Mouse (Mus musculus) frontal cortex, adult 2 months (tissue): ENCODE data around the gene Grid2. TPM values are rescaled to one million over a fixed set of nuclear protein-coding genes. Genes with fewer than 3 reads are reported as not detected.

ENCODE experiments used
- DNase-seq, 2 experiments: peaks; one replicate each; pipeline ENCODE4 v3.0.0; 2022; ENCODE audit warnings: low spot score in 1 of 2; ENCODE audit errors: extremely low spot score in 1 of 2
- polyA plus RNA-seq: library from polyadenylated mRNA; depleted of rRNA; stranded (reverse); fragments of >200 nt; gene quantifications from 2 replicates; pipeline ENCODE4 v1.2.3, GENCODE M21; 2012

Gene Grid2
- polyA plus RNA-seq, 1 experiment: 9.1 TPM

DNA sequence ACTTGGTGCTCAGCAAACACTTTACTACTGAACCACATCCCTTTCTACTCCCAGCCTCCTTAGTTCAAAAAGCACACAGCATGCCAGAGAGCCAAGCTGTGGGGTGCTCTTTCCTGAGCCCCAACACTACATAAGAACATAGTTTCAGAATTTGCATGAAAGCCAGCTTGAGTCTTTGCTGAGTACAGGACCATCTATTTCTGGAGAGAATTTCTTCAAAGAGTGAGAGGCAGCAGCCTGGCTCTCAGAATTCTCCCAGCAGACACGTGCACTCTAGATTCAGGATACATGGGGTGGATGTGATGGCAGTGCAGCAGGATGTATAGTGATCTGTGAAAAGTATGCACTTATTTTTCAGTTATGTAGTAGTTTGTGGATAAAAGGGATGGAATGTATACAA is 1038.1 kb downstream of the Grid2 start:
- no peak for DNase-seq

DNA sequence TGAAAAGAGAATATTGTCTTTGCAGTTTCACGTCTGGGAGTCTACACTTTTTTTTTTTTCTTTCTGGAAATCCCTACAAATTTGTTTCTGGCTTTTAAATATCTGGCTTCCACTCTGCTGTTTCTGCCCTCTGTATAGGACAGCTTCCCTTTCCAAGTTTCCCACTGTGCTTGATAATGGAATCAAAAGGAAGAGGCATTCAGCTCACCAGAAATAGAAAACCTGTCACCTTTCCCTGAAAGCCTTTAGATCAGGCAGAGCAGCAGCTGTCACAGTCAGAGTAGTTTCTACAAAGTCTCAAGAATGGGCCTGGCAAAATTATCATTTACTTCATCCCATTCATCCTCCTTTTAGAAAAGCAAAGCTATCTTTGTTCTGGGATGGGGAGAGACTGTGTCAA is 1042.0 kb downstream of the Grid2 start:
- DNase-seq: no peak

DNA sequence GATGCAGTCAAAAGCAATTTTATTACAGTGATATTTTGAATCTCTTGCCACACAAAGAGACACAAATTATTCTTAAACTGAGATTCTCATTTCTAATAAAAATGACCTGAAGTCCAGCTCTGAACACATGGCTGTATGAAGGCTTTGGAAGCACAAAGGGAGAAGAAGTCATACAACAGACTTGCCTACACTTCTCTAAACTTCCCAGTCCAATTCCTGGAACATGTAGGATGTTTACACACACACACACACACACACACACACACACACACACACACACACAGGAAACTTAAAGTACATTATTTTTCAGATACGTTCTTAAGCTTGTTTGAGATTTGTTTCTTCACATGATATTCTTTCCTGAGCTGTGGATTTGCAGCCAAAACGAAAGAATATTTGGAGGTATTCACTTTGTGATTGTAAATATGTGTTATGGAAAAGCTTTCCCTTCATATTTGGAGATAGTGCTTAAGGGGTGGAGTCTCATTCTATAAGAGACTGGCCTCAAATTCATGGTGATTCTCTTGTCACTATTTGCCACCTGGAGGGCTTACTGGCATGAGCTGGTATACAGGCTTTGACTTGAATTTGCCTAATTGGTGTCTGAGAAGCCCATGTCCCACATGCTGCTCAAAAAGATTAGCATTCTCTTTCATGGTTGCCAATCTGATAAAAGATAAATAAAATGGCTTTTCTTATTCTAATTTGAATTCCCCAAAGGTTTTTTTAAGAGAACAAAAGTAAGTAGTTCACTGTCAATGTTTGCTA is 1049.2 kb downstream of the Grid2 start:
- no peak for DNase-seq

DNA sequence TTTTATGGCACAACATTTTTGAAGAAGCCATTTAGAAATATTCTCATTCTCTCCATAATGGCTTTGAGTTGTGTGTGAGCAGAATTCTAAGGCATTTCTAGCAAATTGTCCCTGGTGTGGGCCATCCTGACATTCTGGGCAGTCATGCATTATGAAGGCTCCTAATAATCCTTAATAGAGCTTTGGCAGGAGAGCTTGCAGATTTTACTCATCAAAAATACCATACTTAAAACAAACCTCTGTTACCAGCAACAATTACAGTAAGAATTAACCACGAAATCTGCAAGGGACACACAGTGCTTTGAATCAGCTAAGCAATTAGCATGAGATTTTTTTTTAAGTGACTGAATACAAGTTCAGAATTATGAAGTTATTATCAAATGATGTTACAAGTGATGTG is 1053.0 kb downstream of the Grid2 start:
- DNase-seq: no peak

DNA sequence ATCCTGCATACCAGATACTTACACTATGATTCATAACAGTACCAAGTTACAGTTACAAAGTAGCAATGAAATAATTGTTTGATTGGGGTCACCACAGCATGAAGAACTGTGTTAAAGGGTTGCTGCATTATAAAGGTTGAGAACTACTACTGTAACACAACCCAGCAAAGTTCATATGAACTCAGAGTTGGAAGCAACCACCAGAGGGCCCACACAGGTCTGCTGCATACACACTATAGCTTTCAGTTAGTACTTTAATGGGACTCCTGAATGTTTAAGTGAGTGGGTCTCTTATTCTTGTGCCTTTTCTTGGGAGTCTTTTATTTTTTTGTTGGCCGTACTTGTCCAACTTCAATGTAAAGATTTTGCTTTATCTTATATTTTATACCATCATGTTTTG is 1057.5 kb downstream of the Grid2 start:
- DNase-seq: no peak

DNA sequence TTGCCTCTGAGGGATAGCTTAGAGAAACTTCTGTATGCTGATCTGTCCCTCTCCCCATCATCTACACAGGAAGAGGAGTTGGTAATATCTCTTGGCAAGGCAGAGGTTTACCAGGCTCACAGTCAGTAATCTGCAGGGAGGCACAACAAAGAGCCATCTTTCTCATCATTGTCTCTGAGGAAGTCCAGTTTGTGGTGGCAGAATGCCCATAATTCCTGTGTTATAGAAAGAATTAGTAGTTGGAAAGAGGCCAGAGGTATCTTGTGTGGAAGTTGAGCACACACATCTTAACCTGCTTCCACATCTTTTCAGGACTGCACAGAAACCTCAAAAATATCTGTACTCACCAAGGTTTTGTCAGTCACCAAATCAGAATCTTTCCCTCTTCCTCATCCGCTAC is 1071.3 kb downstream of the Grid2 start:
- no peak for DNase-seq

DNA sequence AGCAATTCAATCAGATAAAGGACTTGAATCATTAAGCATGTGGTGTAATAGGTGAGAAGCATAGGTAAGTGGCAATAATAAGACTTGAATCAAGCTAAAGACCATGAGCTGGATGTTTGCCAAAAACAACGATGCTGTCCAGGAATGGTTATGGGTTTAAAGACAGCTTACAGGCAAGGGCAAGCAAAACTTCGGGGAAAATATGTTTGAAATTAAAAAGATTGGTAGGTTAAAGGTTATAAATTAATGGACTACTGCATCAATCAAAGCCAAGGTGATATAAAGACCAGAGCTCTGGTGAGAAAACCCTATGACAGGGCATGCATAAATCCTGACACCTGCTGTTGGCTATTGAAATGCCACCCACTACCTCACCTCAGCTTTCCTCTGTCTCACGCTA is 1072.2 kb downstream of the Grid2 start:
- DNase-seq: no peak

DNA sequence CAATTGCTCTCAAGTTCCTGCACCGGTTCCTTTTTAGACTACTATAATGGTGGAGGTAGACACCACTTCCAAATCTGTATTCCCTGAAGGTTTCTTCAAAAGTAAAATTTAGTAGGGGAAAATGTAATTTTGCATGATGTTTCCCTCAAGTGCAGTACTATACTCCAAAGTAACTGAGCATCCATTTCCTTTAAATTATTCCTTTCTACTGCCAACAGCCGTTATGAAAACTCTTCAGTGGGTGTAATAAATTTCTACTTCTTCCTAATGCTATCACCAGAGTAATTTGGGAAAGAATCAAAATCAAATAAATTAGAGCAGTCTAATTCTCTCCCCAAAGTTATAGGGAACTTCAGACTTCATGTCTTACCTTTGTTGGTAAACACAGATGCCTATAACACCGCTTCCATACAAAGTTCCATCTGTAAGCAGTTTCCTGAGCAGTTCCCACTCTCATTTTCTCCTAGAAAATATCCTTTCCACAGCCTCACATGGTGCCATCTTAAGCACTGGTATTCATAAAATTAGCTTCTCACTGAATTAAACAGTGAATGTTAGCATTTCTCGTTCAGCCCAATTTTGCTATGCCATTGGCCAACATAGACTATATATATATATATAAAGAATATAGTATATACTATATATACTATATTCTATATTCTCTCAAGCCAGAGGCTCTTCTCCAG is 1142.9 kb downstream of the Grid2 start:
- peak in 1 of 2 experiments; percentile 23 for DNase-seq

DNA sequence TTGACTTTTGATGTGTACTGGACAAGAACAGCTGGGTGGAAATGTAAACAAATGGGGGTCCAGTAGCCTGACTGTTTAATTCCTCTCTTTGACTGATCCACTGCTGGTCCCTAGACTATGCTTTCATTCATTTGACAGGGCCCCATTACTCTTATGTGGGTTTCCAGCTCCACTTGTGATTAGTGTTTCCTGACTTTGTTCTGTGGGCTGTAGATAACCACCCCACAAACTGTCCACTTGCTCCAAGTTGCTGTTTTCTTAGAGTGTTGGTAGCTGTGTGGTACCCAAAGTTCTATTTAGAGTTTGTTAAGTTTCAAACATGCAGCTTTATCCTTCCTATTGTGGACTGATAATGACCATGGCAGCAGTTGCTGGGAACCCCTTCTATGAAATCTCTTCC is 1172.0 kb downstream of the Grid2 start:
- no peak for DNase-seq

DNA sequence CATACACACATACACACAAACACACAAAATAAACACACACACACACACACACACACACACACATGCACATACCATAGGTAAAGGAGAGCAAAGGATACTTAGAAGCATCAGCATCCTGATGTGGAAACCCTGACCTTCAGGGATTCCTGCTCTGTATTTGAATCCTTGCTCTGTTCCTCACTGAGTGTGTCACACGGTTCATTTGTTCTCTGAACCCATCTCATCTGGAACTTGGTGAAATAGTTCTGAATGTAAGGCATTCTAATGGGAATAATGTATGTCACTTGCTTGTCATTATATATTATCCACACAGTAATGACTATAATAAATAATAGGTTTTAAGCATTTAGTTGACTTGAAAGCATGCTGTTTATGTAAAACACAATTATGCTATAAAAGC is 1173.2 kb downstream of the Grid2 start:
- no peak for DNase-seq

DNA sequence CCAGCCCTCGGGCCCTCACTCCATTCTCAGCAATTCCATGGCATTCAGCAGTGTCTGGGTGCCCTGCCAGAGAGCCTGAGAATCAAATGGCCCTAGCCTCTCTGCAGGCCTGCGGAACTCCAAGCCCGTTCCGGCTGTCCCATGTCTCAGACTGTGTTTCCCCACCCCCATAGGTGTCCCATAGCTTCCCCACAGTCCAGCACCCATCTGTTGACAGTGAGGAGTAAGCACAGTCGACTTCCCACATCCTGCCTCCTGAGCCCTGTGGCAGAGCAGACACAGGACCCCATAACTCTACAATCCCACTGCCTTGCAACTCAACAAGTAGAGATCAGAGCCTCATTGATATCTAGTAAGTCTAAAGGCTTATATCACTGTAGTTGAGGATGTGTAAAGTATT is 1192.5 kb downstream of the Grid2 start:
- no peak for DNase-seq

DNA sequence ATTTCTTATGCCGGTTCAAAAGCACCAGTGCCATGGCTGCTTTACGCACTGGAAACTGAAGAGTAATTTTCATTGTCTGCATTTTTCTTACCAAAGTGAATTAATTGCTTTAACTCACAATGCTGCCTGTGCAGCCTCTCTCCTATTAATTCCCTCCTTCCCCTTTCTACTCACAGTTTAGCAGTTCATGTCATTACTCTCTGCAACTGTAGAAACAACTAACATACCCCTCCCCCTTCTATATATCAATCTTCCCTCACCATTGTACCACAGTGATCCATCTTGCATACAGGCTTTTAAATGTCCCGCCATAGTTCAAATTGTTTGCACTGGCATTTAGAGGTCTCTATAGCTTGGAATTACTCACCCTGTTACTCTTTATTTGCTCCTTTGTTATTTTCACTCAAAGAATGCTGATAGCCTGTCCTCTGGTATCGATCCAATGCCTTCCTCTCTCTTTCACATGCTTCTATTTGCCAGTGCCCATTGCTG is 1193.2 kb downstream of the Grid2 start:
- DNase-seq: no peak

DNA sequence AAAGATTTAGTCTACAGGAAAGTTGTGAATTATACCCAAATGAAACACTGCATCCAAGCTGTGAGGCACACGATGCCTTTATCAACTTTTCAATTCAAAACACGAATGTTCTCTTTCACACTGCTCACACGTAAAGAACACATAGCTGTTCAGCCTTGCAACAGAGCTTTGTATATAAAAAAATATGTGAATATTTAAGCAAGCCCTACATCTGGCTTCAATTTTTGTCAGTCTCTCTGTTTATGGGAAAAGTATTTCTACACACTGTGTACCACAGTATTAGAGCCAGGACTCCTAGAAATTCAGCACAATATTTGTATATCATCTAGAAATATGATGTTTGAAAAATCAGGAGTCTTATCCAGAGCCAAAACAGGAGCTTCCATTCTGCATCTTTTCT is 1195.1 kb downstream of the Grid2 start:
- DNase-seq: no peak

DNA sequence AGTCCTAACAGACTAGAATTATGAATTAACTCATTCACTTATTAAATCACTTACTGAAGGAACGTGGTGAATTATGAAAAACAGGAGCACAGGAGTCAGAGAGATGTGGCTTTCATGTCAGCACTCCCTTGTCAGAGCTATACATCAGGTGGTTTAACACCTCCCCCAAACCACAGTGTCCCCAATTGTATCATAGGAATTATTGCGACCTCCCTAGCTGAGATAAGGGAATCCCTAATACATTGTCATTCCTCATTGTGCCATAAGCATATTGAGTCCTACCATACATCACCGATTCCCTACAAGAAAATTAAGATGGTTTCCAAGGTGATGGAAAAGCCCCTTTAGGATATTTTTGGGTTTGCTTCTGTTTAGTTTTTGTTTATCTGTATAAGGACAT is 1224.2 kb downstream of the Grid2 start:
- DNase-seq: no peak

DNA sequence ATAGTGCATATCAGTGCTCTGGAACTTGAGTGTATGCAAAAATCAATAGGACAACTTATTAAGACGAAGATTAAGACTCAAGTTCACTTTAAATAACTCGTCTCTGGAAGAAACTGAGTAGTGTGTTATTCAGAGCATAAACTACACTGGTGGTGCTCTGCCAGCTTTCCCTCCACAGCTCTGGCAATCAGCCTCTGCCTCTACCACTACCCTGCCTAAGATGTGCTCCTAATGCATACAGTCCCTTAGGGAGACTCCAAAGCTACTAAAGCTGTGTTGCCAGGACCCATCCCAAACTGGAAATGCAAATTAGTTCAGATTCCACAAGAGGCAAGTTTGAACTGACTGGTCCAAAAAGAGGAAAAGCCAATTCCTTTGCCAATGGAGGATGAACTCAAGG is 1224.9 kb downstream of the Grid2 start:
- no peak for DNase-seq

DNA sequence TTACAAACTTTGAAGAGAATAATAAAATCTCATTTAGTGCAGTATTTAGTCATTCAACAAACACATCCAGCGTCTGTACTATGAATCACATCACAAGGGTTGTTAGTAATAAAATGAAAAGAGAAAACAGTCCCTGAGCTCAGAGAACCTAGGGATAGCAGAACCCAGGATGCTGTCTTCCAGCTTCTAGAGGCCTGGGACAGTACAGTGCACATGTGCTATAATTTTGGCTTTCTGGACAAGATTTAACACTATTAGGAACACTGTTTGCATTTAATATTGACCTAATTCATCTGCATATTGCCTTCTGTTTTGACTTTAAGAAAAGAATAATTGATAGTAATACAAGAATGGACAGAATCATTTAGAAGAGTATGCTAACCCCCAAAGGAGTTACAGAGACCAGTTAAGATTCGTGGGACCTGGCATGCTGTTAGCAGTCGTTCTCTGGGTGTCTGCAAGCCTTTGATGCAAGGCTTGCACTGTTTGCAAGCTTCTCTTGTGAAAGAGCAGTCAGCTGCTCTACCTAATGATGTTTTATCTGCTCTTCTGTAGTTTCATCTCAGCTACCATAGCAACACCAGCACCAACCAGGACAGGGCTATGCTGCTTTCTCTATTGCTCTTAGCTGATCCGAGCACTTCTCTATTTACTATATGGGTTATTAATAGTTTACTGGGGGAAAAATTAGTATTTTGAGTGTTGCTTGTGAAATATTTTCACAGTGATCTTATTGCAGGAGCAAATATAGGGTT is 1234.8 kb downstream of the Grid2 start:
- DNase-seq: no peak

DNA sequence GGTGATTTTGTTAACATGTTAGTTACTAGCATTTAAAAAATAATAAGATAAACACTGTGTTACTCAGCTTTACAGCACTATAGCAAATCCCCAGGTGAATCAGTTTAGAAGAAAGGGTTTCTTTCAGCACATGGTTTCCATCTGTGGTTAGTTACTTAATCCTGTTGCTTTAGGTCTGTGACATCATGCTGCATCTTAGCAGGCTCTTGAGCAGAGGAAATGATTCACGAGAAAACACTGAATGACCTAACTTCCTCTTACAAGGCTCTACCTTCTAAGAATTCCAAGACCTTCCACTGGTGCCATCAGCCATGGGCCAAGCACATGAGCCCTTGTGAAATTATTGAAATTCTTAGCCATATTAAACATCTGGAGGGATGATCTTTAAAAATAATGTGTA is 1248.7 kb downstream of the Grid2 start:
- DNase-seq: no peak

DNA sequence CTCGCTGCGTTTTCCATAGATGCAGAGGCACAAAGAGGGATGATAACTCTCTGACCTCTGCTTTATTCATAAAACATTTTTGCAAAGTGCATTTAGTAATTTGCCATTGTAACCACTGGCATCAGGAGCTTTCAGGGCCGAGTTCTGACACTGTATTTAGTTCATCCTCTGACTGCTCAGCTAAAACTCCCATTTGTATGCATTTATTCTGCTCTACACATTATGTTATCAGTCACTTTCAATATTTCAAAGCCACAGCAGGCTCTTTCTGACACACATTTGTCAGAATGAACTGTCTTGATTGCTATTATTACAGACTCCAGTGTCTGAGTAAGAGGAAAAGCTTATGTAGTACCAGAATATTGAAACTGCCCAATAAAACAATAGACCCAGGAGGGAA is 1286.5 kb downstream of the Grid2 start:
- DNase-seq: no peak

DNA sequence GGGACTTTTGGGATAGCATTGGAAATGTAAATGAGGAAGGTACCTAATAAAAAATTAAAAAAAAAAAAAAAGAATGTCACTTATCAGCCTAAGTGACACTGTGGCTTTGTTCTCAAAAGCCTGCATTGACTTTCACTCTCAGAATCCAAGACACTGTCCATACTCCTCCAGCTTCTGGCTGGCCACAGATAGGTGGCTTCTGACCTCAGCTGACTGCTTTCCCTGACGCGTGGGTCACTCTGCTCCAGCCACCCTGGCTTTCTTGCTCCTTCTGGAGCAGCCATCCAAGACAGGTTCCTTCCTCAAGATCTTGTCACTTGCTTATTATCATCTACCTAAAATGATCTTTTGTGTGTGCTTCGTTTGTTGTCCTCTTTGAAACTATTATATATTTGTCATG is 1298.0 kb downstream of the Grid2 start:
- no peak for DNase-seq

DNA sequence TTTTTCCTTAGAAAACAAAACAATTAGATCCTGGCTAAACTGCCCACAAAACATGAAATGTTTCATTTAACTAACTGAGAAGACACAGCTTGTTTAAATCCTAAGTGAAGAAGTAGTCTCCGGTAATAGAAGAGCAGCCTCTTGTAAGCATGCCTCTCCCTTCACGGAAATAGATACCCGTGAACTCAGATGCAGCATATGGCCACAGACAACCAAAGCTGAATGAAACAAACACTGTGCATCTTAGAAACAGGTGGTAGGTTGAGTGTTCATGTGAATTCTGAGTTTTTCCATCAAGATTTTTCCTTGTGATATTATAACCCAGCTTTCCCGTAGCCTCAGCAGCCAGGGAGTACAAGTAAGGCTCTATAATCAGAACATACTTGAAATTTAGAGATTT is 1299.5 kb downstream of the Grid2 start:
- peak; percentile 13 to 48 for DNase-seq

DNA sequence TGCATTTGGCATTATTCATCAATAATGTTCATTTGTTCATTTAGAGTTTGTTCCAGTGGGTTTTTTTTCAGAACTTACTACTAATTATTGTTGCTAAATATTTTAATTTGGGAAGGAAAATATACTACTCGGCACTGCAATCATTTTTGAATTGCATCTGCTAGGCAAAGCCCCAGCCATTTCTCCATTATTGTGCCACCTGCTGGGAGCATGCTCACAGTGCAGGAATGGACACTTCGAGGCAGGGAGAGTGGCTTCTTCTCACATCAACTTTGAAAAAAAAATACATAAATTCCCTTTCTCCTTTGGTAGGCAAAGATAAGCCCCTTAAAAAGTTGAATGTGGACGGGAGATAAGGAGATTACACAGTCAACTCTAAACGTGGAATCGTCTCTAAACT is 1312.9 kb downstream of the Grid2 start:
- DNase-seq: peak in 1 of 2 experiments; percentile 76

DNA sequence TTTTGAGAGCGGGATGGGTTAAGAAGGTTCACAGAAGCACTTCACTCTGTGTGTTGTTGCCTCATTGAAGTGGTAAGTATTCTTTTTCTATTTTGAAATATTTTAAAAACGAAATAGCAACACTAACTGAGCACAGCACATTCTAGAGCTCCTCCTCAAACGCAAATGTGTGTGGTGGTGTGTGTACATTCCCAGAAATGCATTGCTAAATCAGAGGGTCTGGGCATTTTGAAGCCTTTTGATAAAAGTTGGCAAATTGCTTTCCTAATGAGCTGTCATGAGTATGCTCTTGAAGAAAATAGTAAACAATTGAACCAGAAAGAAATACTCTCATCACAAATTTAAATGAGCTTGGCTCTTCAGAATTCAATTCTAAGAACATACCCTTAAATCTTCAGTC is 1325.7 kb downstream of the Grid2 start:
- DNase-seq: no peak
